Mouse (Mus musculus) small intestine, adult 2 months (tissue): ENCODE data around the gene Plcb2.

Experiments
- CTCF ChIP-seq: fragments of 200-500 bp; IDR thresholded peaks from 2 replicates; pipeline ENCODE4 v1.5.1; 2012; ENCODE audit warnings: low read depth, mild to moderate bottlenecking, control low read depth, inconsistent platforms, low read length, moderate library complexity, mixed read lengths; ENCODE audit not compliant: insufficient replicate concordance, insufficient read length; ENCODE audit errors: extremely low read depth
- POLR2A ChIP-seq: fragments of 200-500 bp; IDR thresholded peaks from 2 replicates; pipeline ENCODE4 v1.6.1; 2012; ENCODE audit warnings: low read depth, mild to moderate bottlenecking, control low read depth, inconsistent platforms, low read length, moderate library complexity

GRCm38 (mm10) chr2:118775846-118776245 lies 47.6 kb upstream of the Plcb2 start:
- no peak for TF ChIP-seq POLR2A
- TF ChIP-seq CTCF, result no peak
